In the genomic region with DNA sequence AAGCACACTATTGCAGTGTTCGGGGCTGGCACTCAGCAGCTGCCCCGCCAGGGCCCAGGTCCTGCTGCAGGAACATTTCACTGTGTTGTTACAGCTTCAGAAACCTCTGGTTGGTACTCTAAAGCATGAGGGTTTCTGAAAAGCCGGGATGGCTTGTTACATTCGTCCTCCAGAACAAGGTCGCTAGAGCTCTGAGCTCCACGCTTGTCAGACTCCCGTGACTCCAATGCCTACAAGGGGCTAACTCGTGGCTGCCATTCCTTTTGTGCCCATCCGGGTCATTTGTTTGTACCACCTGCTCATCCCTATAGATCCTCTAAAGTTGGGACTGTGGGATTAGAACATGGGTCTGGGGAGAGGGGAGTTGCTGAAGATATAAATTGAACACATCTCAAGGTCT, we compare ENCODE assay signal across 16 mouse cellular contexts.
"Had no signal": no experiment of that assay in that cellular context is flagged by ENCODE, and none has a peak within 500 bp of the region (broad histone marks: within the 10 kb centered on the region; RNA-seq: fewer than 3 reads in every experiment).

No protein-coding gene starts in this region.

- H3K9me3 ChIP-seq: neural tube, embryonic 13.5 days; neural tube, embryonic 15.5 days; stomach, embryonic 15.5 days had no signal

- H3K27ac ChIP-seq: neural tube, embryonic 13.5 days; neural tube, embryonic 15.5 days; stomach, embryonic 15.5 days; stomach, postnatal 0 days had no signal

- H3K27me3 ChIP-seq: neural tube, embryonic 15.5 days; stomach, embryonic 15.5 days had no signal

- H3K4me1 ChIP-seq: neural tube, embryonic 13.5 days; neural tube, embryonic 15.5 days; stomach, embryonic 15.5 days had no signal

- H3K4me2 ChIP-seq: neural tube, embryonic 13.5 days; neural tube, embryonic 15.5 days; stomach, embryonic 15.5 days had no signal

- H3K36me3 ChIP-seq: neural tube, embryonic 13.5 days; neural tube, embryonic 15.5 days; stomach, embryonic 15.5 days had no signal

- H3K4me3 ChIP-seq: neural tube, embryonic 13.5 days; neural tube, embryonic 15.5 days; stomach, embryonic 15.5 days had no signal

- H3K9ac ChIP-seq: neural tube, embryonic 13.5 days; neural tube, embryonic 15.5 days; stomach, embryonic 15.5 days had no signal

- DNase-seq: retina, postnatal 1 day; right cerebral cortex, adult 18-20 months; right cerebral cortex, postnatal 14 days; right cerebral cortex, postnatal 25 days; right cerebral cortex, postnatal 4 days; spleen, adult 18-20 months; thymus, adult 18-20 months; thymus, adult 2 months; thymus, postnatal 14 days; thymus, postnatal 25 days; thymus, postnatal 36 days; thymus, postnatal 4 days had no signal
